Mouse (Mus musculus) adipocyte (in vitro differentiated cells): Measurements from ENCODE around the gene Tcf7l2.
A peak's percentile ranks its signal among the peaks of the same experiment; 100 is the strongest.

Source experiments
- DNase-seq: peaks from one replicate; pipeline ENCODE4 v3.0.0-alpha.2; 2016; ENCODE audit warnings: low spot score

Tcf7l2 gene

DNA sequence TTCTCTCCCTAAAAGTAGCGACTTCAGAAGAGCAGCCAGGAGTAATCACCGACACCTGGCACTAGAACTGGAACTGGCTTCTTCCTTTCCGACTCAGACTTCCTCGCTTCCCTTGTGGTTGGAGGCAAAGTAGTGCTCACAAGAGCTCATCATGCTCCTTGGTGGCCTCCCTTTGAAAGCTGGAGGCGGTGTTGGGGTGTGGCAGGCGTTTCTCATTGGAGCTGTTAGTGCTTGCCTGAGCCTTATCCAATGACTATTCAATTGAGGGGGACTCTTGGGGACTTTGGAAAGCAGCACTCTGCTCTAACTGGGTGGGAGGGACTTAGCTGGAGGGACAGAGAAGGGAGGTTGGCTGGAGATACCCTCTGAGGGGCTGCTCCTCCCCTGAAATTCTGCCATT, 9.1 kb upstream of the Tcf7l2 start:
- DNase-seq: no peak

DNA sequence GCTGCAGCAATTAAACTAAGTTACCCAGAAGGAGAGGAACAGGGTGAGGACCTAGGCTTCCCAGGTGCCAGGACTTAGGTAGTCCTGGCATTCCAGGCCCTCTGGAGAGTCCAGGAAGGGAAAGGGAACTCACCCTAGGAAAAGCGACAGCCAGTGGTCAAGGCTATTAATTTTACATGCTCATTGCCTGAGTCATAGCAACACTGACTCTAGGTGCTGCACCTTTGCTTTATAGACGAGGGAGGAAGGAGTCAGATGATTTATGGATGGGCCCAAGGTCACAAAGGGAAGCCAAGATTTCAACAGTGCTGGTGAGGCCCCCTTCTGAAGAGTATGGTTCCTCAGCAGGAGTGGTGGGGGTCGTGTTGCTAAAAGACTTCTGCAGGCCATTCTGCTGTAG, 8.6 kb upstream of the Tcf7l2 start:
- DNase-seq: no peak

DNA sequence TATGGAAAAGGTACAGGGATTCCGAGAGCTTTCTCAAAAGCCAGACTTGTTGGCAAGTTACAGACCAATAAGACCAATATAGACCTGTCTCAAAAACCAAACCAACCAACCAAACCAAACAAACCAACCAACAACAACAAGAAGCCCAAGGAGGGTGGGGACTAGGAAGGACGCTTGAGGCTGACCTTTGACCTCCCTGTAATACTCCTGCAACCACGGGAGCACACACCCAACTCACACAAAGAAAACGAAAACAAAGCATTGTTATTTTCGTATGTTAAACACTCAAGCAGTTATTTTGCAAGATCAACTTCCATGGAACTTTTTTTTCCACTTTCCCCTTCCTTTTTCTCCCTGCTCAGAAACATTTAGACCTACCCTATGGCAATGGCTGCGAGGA, 5.6 kb upstream of the Tcf7l2 start:
- DNase-seq: no peak

DNA sequence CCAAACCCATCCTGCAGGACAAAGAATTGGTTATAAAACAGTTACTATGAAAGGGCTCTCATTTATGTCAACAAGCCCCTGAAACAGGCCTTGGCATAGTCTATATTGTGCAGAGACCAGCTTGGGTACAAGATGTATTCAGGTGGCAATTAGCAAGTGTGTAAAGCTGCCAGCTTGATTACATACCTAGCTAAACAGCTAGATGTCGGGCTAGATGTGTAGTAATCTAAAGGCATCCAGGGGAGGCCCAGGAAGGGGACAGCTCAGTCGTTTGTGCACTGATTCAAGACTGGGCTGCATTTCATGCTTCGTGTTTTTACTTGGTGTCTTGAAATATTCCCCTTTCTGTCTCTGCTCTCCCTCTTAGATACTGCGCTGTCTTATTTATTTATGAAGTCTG, 1.9 kb upstream of the Tcf7l2 start:
- DNase-seq: no peak

DNA sequence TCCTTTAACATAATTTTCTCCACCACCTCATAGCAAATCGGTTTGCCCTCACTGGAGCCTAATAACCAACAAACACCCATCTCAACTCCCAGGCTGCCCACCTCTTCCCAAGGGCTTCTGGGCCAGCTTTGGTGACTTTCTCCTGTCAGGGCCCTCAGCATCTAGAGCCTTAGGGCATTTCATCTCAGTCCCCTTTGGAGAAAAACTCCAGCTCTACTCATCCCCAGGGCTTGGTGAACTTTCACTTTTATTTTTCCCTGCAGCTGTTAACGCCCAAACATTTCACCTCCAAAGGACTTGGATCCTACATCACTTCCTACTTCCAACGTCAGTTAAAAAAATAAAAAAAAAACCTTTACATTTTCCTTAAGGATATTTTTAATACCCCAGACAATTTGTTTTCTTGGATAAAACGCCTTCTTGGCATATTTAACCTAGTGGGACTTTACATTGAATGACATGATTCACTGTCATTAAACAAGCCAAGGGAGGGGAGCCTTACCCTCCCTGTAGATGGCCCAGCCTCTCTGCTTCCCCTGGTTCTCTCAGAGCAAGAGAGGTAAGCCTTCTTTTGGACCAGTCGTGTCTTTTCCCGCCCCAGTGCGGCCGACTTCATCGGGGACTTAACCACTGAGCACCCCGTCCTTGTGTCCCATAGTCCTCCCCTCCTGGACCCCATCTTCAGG, 724 bp upstream of the Tcf7l2 start:
- peak; percentile 79 for DNase-seq

DNA sequence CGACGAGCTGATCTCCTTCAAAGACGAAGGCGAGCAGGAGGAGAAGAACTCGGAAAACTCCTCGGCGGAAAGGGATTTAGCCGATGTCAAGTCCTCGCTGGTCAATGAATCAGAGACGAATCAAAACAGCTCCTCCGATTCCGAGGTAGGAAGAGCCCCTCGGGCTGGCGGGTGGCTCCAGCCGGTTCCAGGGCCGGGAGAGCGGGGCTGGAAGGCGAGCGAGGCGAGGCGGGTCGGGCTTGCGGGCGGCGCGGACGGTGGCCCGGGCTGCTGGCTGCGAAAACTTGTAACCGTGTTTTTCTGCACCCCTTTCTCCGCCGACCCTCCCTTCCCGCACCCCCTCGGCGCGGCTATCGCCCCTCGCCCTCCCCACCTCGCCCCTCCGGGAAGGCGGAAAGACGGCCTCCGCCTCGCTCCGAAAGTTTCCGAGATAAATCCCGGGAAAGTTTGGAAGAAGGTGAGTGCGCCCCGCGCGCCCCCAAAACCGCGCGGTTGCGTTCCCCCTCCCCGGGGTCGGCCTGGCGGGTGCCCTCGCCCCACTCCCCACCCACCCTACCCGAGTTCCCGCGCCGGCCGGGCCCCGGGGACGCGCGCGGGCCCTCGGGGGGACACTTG, 873 bp downstream of the Tcf7l2 start:
- peak; percentile 64 for DNase-seq

DNA sequence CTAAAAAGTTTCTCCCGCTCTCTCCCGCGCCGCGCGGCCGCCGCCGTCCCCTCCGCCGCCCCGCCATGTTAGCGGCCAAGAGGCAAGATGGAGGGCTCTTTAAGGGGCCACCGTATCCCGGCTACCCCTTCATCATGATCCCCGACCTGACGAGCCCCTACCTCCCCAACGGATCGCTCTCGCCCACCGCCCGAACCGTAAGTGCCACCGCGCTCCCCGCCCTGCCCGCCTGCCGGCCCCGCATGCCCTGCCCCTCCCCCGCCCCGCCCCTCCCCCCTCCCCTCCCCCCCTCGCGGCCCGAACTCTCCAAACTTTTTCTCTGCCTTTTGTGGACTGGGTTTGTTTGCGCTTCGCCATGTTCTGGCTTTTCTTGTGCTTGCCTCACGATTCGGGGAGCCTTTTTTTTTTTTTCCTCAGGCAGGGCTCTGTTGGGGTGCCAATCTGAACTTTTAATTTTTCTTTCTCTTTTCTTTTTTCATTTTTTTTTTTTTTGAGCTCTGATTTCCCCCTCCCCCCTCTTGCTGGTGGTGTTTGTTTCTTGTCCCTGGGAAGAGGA, 1.5 kb downstream of the Tcf7l2 start:
- peak; percentile 85 for DNase-seq

DNA sequence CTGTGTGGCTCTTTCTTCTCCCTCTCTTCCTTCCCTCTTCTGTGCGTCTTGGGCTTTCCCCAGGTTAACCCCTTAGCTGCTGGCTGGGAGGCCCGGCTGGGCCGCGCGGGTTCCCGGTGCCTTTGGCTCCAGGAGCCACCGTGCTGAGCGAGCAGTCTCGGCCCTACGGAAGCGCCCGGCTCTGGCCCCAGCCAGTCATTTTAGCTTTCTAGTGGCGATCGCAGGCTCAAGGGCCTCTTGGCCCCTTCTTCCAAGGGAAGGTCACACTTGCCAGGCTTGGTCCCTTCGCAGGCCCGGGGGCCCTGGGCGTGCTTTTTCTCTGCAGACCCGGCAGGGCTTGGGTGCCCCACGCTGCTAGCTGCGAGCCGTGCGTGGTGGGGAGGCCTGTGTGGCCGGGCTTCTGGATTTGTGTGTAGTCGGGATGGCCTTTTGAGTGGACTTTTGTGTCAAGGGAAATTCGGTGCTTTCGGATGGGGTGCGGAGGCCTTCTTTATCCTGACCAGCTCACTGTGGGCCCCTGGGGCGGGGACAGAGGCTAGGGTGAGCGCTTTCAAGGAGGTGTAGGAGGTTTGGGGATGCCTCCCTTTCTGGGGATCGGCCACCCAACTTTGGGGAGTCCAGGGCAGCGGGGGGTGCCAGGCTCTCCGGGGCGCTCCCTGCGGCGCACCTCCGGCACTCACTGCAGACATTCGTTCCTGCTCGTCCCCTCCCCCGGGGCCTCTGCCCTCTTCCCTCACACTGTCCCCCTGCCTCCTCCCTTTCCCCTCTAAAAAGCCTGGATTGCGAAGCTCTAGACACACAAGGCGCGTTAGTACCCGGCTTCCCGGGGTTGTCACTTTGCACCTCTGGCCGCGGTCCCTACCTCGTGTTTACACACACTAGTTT, 2.2 kb downstream of the Tcf7l2 start:
- DNase-seq: peak; percentile 82

DNA sequence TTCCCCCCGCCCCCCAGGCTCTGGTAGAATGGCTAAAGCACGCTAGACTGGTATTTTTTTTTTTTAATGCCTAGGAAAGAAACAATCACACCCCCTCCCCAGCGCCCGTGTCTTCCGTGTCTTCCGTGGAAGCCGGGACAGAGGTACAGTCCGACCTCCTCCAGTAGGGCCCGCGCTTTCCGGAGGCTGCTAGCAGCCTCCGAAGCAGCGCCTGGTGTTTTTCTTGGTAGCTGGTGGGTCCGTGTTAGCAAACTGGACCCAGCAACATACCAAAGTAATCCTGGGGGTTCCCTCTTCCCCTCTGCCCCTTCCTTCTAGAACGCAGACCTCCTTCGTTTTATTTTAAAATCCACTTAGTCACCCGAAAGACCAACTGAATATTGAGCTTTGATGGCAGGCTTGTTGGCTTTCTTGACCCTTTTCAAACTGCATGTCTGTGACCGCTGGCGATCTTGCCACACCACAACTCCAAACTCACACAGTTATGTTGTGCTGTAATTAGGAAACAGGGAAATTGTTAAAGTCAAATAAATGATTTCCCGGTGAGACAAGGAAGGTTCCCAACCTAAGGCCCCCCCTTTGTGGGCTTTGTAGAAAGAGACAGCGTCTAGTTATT, 3.1 kb downstream of the Tcf7l2 start:
- DNase-seq: peak; percentile 71

DNA sequence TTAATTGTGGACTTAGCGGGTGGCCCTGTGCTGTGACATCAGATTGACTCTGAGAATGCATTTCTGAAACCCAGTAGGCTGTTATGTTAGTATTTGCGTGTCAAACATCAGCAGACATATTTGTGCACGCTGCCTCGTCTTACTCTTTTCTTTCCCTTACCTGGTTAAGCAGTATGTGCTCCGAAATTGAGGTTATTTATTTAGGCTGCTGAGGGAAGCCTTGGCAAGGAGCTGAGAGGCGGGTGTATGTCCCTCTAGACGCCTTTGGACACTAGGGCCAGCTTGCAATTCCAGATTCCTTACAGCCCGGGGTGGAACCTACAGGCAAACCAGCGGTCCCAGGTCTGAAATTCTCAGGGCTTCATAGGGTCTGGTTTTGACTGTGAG, 3.6 kb downstream of the Tcf7l2 start:
- peak; percentile 77 for DNase-seq

DNA sequence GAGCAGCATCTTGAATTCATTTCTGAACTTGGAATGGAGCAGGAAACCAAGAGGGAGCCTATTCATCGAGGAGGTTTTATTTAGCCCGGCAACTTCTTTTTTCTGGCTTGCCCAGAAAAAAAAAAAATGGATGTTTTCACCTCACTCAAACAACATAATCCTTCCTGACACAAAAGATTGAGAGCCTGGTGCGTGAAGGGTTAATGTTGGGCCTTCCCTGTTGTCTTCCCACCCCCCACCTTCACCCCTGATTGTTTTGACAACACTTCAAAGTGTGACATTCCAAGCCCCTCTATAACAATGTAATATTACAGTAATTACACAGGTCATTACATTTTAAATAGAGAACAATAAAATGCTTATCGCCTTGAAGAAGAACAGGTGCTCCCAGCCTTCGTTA, 4.6 kb downstream of the Tcf7l2 start:
- no peak for DNase-seq

DNA sequence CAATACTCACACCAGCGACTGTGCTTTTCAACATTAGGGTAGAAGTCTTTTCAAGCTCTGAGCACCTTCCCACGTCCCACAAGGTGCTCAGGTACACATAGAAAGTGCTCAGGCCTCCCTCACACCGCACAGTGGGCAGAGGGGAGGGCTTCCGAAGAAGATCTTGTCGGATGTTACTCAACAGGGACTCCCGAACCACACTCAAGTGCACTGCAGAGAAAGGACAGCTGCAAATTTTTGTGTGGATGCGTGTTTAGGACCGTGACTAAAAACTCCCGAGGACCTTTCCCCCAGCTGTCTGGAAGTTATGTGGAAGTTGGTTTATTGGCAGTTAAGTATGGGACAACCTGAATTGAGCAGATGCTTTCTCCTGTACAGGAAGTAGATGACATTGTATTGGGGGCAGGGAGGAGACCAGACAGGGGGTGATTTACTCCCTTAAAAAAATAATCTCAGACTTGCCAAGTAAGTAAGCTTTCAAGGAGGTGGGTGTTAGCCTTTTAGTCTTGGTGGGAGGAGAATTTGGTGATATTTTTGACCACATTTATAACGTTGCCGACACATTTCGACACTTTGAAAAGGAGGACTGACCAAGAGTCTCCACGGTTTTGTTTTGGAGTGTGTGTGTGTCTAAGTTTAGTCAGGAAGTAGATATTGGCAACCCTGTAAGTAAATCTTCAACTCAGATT, 5.8 kb downstream of the Tcf7l2 start:
- peak; percentile 71 for DNase-seq

DNA sequence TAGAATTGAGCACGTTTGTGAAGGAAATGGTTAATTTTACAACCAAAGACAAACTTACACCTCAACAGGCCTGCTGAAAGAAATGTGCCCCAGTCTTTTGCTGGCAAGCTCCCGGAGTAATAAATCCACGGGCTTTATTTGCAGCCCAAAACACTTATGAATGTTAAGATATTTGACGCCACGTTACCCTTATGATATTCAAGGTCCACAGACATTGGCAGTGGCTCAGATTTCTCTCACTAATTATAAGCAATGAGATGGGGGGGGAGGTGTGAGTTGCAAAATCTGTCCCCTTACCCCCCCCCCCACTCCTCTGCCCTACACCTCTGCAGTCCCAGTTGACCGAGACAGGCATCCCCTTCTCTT, 6.3 kb downstream of the Tcf7l2 start:
- no peak for DNase-seq

DNA sequence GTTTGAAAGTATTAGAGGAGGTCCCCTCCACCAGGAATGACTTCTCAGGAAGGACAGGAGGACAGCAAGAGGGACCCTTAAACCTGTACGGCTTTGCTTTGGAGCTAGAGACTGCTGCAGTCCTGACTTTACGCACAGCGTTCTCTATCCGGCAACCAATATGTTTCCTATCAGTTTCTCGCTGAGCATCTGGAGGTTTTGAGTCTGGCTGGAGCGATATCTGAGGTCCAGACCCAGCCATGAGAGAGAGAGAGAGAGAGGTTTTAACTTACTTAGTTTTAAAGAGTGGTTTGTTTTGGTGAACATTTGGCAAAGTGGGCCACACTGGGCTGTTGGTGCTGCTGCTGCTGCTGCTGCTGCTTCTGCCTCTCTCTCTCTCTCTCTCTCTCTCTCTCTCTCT, 7.2 kb downstream of the Tcf7l2 start:
- DNase-seq: no peak

DNA sequence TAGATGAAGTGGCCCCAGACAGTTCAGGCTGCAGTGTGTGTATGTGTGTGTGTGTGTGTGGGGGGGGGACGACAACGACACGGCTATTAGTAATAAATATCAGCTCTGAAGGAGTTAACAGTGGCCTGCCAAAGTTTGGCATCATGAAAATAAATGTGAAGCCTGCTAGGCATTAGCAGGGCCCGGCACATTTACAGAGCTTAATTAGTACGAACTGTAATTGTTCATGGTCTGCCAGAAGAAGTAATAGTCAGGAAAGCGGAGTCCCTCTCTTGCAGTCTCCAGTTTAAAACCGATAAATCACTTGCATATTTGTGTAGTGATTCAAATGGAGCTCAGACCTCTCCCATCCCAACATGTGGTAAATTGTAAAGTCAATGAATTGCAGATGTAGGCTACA, 7.9 kb downstream of the Tcf7l2 start:
- no peak for DNase-seq

DNA sequence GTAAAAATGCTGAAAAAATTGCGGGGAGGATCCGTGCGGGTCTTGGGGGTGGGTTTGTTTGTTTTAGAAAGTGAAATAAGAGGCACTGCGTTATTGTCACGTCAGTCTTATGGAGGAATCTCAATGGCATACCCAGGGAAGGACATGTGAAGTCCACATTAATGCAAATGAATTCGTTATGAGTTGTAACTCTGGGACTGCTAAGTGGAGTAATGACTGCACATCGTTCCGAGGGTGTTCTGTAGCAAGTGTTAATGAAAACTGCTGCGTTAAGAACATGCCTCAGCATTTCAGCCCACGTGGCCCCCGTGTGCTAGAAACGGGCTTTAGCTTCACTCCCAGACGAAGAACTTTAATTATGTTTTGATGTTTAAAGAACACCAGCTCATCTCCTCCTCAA, 8.4 kb downstream of the Tcf7l2 start:
- DNase-seq: no peak

DNA sequence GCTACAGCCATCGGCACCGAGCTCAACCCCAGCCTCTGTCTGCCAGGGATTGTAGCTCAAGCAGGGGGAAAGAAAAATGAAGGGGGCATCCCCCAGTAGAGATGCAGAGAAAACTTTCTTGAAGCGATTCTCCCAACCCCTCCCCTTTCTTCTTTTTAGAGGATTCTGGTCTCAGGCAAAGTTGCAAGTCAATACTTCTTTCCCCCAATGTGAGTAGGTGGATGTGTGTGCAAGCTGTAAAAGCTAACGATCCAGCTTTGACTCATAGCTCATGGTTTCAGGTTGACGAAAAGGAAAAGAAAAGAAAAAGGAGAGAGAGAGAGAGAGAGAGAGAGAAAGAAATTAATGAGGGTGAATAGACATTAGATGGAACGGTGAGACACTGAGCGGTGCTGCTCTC, 8.8 kb downstream of the Tcf7l2 start:
- no peak for DNase-seq

DNA sequence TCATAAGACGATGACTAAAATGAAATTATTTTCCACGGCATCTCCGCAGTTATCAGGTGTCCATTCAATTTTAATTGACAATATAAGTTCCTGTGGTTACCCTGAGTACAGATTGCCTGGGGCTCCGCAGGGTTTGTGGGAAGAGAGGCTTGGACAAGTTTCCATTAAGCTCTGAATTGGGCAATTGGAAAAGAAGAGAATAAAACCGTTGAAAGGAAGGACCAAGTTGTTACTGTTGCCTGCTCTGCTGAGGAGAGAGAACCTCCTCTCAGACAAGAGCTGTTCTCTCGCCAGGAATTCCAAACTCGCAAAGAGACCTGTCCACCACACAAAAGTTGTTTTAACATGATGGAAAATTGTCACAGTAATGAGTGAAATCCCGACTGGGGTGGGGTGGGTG, 11.2 kb downstream of the Tcf7l2 start:
- DNase-seq: no peak

DNA sequence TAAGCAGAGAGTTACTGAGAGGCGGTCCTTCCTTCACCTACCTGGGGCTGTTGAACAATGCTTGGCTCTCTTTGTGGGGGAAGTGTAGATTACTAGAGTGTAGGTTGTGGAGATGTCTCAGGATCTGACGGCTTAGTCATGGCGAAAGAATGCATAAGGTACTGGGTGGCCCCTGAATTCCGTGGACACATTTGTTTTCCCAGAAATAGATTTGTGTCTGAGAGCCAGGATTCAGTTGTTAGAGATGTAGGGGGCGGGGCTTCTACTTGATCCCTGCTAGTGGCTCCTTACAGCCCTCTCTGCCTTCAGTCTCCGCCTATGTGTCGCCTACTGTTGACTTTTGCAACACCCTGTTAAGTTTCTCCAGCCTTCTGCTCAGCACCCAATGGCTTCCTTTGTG, 12.7 kb downstream of the Tcf7l2 start:
- DNase-seq: no peak

DNA sequence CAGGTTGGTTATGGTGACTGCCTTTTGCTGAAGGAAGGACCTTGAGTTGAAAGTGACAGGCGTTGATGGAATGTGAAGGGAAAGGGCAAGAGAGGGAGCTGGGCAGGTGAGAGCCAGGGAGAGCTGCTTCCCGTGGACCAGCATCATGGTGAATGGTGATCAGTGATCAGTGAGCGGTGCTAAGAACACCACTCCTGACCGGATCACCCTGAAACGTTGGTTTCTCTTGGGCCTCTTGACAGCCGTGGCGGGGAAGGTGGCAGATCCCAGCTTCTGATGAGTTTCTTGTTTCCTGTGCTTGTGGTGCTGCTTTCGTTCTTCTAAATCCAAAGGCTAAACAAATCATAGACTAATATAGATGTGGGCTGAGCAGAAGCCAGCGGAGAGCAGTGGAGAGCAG, 13.8 kb downstream of the Tcf7l2 start:
- DNase-seq: no peak

DNA sequence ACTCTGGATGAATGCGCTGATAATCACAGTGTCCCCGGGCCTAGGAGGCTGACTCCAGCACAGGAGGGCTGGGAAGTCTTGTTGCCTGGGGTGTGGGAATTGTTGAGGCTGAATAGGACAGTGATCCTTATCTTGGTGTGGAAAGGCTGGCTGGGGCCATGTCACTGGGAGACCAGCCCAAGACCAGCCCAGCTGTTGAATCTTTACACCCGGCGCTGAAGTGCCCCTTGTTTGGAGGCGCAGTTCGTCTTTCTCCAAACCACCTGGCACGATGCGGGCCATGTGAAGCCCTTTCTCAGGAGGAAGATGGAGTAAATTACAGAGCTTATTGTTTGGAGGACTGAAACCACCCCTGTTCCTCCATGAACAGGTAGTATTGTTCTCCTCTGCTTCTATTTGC, 15.1 kb downstream of the Tcf7l2 start:
- DNase-seq: no peak

DNA sequence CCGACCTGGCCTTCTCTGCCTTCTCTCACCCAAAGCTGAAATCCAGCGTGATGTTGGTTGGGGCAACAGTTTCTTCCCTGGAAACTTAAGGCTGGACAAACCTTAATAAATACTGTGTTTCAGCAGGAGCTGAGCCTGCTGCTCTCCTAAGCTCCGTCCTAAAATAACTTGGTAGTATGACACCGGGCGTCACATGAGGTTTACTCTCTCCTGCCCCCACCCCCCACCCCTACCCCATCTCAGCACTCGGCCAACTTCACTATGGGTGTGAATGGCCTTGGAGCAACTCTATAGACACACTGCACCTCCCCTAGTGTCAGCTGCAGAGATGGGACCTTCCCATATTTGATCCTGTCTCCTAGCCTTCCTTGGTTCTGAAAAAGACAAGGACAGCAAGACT, 15.8 kb downstream of the Tcf7l2 start:
- DNase-seq: no peak
